Mouse (Mus musculus) limb, embryonic 14.5 days (tissue): ENCODE data around the gene Rad52. TPM values are rescaled to one million over a fixed set of nuclear protein-coding genes. Genes with fewer than 3 reads are reported as not detected.

Source experiments
- ATAC-seq: fragments of 200-750 bp; cut with Nextera tagmentation; 2 replicates; pipeline ENCODE4 v1.8.0; 2017; ENCODE audit warnings: low read depth, moderate number of reproducible peaks, moderate TSS enrichment; ENCODE audit not compliant: low FRiP score
- DNase-seq: peaks from one replicate; pipeline ENCODE4 v3.0.0-alpha.2; 2015; ENCODE audit warnings: low spot score
- H3K27ac ChIP-seq: fragments of 300-500 bp; sonication (generic); replicated peaks from 2 replicates; pipeline ENCODE4 v1.5.1; 2014; ENCODE audit warnings: low read depth, mild to moderate bottlenecking, low read length, moderate library complexity, mixed read lengths
- H3K27me3 ChIP-seq: fragments of 300-500 bp; sonication (generic); 2 replicates; pipeline ENCODE4 v1.6.1; 2014; ENCODE audit warnings: low read length, mixed read lengths; ENCODE audit not compliant: control insufficient read depth, insufficient read depth
- H3K36me3 ChIP-seq: fragments of 300-500 bp; sonication (generic); 2 replicates; pipeline ENCODE4 v1.6.1; 2014; ENCODE audit warnings: mild to moderate bottlenecking, low read length, moderate library complexity, mixed read lengths; ENCODE audit not compliant: control insufficient read depth, insufficient read depth
- H3K4me1 ChIP-seq: fragments of 300-500 bp; sonication (generic); 2 replicates; pipeline ENCODE4 v1.6.1; 2014; ENCODE audit warnings: antibody characterized with exemption, low read length, mixed read lengths; ENCODE audit not compliant: control insufficient read depth, insufficient read depth
- H3K4me2 ChIP-seq: fragments of 300-500 bp; sonication (generic); replicated peaks from 2 replicates; pipeline ENCODE4 v1.6.1; 2014; ENCODE audit warnings: low read depth, mild to moderate bottlenecking, low read length, moderate library complexity; ENCODE audit not compliant: severe bottlenecking
- H3K4me3 ChIP-seq: fragments of 300-500 bp; sonication (generic); replicated peaks from 2 replicates; pipeline ENCODE4 v1.5.1; 2014; ENCODE audit warnings: low read length
- H3K9ac ChIP-seq: fragments of 300-500 bp; sonication (generic); 2 replicates; pipeline ENCODE4 v1.6.1; 2014; ENCODE audit warnings: mild to moderate bottlenecking, low read depth, low read length, moderate library complexity; ENCODE audit not compliant: severe bottlenecking
- H3K9me3 ChIP-seq: fragments of 300-500 bp; sonication (generic); 2 replicates; pipeline ENCODE4 v1.6.1; 2016; ENCODE audit warnings: low read length; ENCODE audit not compliant: control insufficient read depth
- POLR2A ChIP-seq: fragments of 200-500 bp; IDR thresholded peaks from 2 replicates; pipeline ENCODE4 v1.8.0; 2012; ENCODE audit warnings: inconsistent platforms, mild to moderate bottlenecking, moderate library complexity, borderline replicate concordance; ENCODE audit not compliant: insufficient read depth, insufficient read length; ENCODE audit errors: extremely low read depth
- WGBS: fragments of 180-500 bp; shearing (Covaris S2); extraction: QIAGEN DNeasy Blood & Tissue Kit; methylation state at CpG from one replicate; pipeline ENCODE4 v1.1.7; 2014; 5-methylcytosine and 5-hydroxymethylcytosine counted together
- polyA plus RNA-seq, 2 experiments: library from polyadenylated mRNA; depleted of rRNA in 1 of 2; stranded (reverse) in 1 of 2; unstranded in 1 of 2; fragments of >200 nt; fragmentation: Nextera tagmentation in 1 of 2; extraction: Ambion mirVana in 1 of 2; gene quantifications; 2 replicates each; pipeline versions ENCODE4 v1.2.1 to v1.2.3; 2012 to 2014

Gene Rad52
- polyA plus RNA-seq, 2 experiments = 22.3 to 52.7 TPM

DNA sequence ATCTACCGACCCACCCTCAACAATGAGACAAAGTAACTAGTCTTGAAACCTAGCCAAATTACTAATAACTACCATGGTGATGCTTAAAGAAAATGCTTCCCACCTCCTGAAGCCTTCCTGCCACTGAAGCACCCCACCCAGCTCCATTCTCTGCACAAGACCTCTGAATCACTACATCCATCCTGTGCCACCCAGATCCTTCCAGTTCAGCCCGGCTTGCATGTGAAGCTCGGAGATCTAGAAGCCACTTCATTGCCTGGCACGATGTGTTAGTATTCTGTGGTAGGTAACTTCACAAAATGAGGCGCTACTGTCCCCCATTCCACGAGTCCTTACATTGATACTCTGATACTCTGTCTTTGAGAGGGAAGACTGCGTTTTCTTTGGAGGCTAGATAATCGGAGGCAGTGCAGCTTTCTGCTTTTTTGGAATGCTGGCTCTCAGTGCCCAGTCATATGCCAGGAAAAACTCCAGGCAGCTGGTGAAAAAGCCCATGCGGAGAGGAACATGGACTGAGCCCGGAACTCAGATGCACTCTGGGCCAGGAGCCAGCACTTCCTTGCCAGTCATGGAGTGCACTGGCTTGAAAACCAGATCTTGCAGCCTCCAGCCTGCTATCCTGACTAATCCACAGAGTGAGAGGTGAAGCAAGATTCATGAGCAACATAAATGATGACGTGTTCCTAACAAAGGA lies 38.0 kb upstream of the Rad52 start:
- DNase-seq = no peak
- 89% methylated on average over 11 of the region's 11 CpGs for WGBS
- H3K4me3 ChIP-seq = no peak overlapping the region

GRCm38 (mm10) chr6:119883151-119883550 lies 19.3 kb upstream of the Rad52 start:
- H3K36me3 ChIP-seq = no peaks in the 10 kb centered on the region
- no peak overlapping the region for H3K4me3 ChIP-seq
- no peak overlapping the region for H3K9ac ChIP-seq
- no peaks in the 10 kb centered on the region for H3K9me3 ChIP-seq
- no peak for ATAC-seq
- H3K27ac ChIP-seq = no peak overlapping the region
- TF ChIP-seq POLR2A = no peak
- H3K27me3 ChIP-seq = no peaks in the 10 kb centered on the region
- DNase-seq = no peak
- WGBS = 77% methylated on average over 7 of the region's 7 CpGs
- no peaks in the 10 kb centered on the region for H3K4me1 ChIP-seq
- H3K4me2 ChIP-seq = no peak overlapping the region

More for the DNA sequence above, 38.0 kb upstream of the Rad52 start:
- no peaks in the 10 kb centered on the region for H3K4me1 ChIP-seq
- no peak overlapping the region for H3K27ac ChIP-seq
- no peak for TF ChIP-seq POLR2A
- no peaks in the 10 kb centered on the region for H3K36me3 ChIP-seq
- H3K4me2 ChIP-seq = no peak overlapping the region
- no peaks in the 10 kb centered on the region for H3K9me3 ChIP-seq
- ATAC-seq = no peak
- H3K9ac ChIP-seq = no peak overlapping the region
- no peaks in the 10 kb centered on the region for H3K27me3 ChIP-seq

DNA sequence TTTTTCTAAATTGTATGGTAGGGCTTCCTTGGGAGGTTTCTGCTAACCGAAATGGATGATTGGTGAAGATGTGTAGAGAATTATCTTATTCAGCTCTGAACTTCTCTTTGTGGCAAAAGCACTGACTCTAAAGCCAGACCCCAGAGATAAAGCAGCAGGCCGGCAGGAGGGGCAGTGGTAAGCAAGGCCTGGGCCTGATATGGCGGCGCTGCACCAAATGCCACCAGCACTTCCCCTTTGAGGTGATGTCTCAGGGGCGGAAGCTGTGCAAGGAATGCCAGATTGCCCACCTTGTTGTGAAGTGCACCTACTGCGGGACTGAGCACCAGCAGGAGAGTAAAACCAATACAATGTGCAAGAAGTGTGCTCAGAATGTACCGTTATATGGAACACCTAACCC lies 9.8 kb upstream of the Rad52 start:
- TF ChIP-seq POLR2A = no peak
- H3K9ac ChIP-seq = no peak overlapping the region

DNA sequence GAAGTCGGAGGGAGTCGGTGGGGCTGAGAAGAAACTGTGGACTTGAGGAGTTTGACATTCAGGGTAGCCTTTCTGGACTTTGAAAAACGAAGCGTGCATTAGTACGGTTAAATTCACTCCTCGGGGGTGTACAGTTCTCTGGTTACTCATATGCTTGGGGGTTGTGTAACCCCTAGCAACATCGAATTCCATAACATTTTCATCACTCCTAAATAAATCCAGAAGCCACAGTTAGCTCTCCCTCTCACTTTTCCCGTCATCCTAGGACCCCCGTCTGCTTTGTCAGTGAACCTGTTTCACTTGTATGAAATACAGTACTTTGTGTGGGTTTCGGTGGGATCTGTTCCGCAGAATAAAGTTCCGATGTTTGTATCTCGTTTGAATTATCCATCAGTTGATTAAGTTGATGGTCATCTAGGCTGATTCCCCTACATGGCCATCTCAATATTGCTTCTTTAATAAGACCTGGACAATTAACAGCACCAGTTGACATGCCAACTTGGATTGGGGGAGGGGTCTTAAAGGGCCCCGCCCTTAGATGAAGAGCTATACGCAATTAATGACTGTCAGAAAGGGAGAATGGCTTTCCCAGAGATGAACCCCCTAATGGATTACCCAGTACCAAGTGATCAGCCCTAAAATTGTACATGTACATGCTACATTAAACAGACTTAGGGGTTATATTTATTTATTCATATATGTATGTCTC lies 737 bp downstream of the Rad52 start:
- peak overlapping the region; percentile 90 for H3K4me3 ChIP-seq
- no peaks in the 10 kb centered on the region; the same call in 1 of the 2 replicates for H3K36me3 ChIP-seq
- no peaks in the 10 kb centered on the region for H3K9me3 ChIP-seq
- no peaks in the 10 kb centered on the region for H3K27me3 ChIP-seq
- H3K4me1 ChIP-seq = peaks cover 5% of the 10 kb centered on the region
- peak overlapping the region; percentile 94 for H3K9ac ChIP-seq
- DNase-seq (no peak), ATAC-seq (peak; percentile 28; the same call in 1 of the 2 replicates)
- no peak for TF ChIP-seq POLR2A
- H3K4me2 ChIP-seq = peak overlapping the region; percentile 77
- 22% methylated on average over 15 of the region's 15 CpGs for WGBS
- peak overlapping the region; percentile 92 for H3K27ac ChIP-seq

More for the DNA sequence above, 9.8 kb upstream of the Rad52 start:
- no peak overlapping the region for H3K27ac ChIP-seq
- H3K36me3 ChIP-seq = no peaks in the 10 kb centered on the region
- H3K27me3 ChIP-seq = no peaks in the 10 kb centered on the region
- H3K9me3 ChIP-seq = no peaks in the 10 kb centered on the region
- H3K4me3 ChIP-seq = no peak overlapping the region
- no peaks in the 10 kb centered on the region for H3K4me1 ChIP-seq
- ATAC-seq (no peak), DNase-seq (no peak)
- WGBS = 75% methylated on average over 7 of the region's 7 CpGs
- H3K4me2 ChIP-seq = no peak overlapping the region

DNA sequence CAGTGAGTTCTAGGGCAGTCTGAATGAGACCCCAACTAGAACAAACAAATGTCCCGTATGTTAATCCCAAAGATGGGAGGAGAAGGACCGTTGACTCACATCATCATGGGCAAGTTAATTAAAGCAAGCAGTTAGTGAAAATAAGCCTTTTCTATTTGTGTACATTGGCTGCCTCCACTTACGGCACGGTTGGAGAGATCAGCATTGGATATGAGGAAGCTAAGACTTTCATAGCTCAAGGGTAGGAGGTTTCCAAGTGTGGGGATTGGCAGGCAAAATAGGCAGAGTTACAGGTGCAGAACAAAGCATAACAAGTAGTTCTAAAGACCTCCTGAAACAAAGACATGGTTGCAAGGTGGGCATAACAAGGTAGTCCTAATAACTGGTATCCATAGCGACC lies 3.0 kb downstream of the Rad52 start:
- H3K27ac ChIP-seq = no peak overlapping the region
- no peak for ATAC-seq
- no peaks in the 10 kb centered on the region; the same call in 1 of the 2 replicates for H3K36me3 ChIP-seq
- H3K9me3 ChIP-seq = no peaks in the 10 kb centered on the region
- H3K4me1 ChIP-seq = peaks cover 5% of the 10 kb centered on the region
- H3K27me3 ChIP-seq = no peaks in the 10 kb centered on the region
- no peak for DNase-seq
- no peak for TF ChIP-seq POLR2A
- H3K9ac ChIP-seq = no peak overlapping the region
- 94% methylated on average over 5 of the region's 5 CpGs for WGBS
- no peak overlapping the region for H3K4me2 ChIP-seq
- no peak overlapping the region for H3K4me3 ChIP-seq
